Mouse (Mus musculus): ENCODE measurements around the gene Jag1.

- TF ChIP-seq CTCF (IDR thresholded peaks at IDR 0.05; ENCODE audit: low read depth, low read length) = no peak
- TF ChIP-seq POLR2A (IDR thresholded peaks at IDR 0.05; ENCODE audit: insufficient read depth, low read length) = no peak
- no peak for TF ChIP-seq EP300 (IDR thresholded peaks at IDR 0.05; ENCODE audit: insufficient read depth, low read depth, low read length)
Observed at GRCm38 (mm10) chr2:137107203-137107602, 9.2 kb downstream of the Jag1 start.
